Mouse (Mus musculus): Measurements from ENCODE around the gene Htra1. TPM values are rescaled to one million over a fixed set of nuclear protein-coding genes. Genes with fewer than 3 reads are reported as not detected.

Gene Htra1
- polyA plus RNA-seq, 1 experiment, result 176 TPM

DNA sequence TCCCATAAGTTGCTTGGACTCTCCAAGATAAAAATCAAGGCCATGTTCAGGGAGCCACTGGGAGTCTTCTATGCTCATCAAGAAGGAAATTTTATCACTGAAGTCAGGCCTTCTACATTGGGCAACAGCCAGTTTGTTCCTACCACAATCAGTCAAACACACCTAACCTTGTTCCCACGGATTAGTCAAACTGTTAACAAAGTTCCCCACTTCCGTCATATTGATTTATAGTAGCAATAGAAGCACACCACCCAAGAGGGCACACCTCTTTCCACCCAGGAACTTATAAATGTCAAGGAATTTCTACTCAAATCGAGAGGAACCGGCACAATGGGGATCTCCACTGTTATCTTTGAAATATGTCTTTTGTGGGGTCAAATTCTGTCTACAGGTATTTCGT, 95.8 kb downstream of the Htra1 start, which contains the start of gene Dmbt1:
Gene Dmbt1 (plus strand): TSS at position 299 of the 400 bp plus-strand sequence.
- Histone ChIP-seq H3K27me3 (ENCODE audit: control insufficient read depth, insufficient read depth, insufficient read length) (peaks cover 34% of the 10 kb centered on the region), H3ac (ENCODE audit: control insufficient read depth, insufficient read length) (no peak within 1 kb of the TSS), H3K4me2 (ENCODE audit: low read depth) (no peak within 1 kb of the TSS), H3K79me2 (ENCODE audit: control insufficient read depth, insufficient read depth) (no peaks in the 10 kb centered on the region), H3K36me3 (ENCODE audit: control insufficient read depth, insufficient read depth) (no peaks in the 10 kb centered on the region), H3K4me3 (no peak within 1 kb of the TSS)
- TF ChIP-seq MYOG (IDR thresholded peaks at IDR 0.05; ENCODE audit: control insufficient read depth in 1 of 3, insufficient read depth in 1 of 3, insufficient read length in 2 of 3, low read depth in 2 of 3) (no peak), SRF (IDR thresholded peaks at IDR 0.05; ENCODE audit: control insufficient read depth, insufficient read length, low read depth) (no peak), POLR2A (IDR thresholded peaks at IDR 0.05; ENCODE audit: insufficient read length, low read depth) (no peak), CEBPB (IDR thresholded peaks at IDR 0.05; ENCODE audit: insufficient read depth, poor library complexity, severe bottlenecking) (no peak), MYOD1 (IDR thresholded peaks at IDR 0.05; ENCODE audit: control insufficient read depth in 1 of 3, insufficient read length in 2 of 3, low read depth in 2 of 3) (no peak), TCF3 (IDR thresholded peaks at IDR 0.05; ENCODE audit: insufficient read length, low read depth) (no peak), E2F4 (IDR thresholded peaks at IDR 0.05; ENCODE audit: insufficient read depth) (no peak), POLR2AphosphoS2 (IDR thresholded peaks at IDR 0.05; ENCODE audit: insufficient read length, low read depth) (no peak), TCF12 (IDR thresholded peaks at IDR 0.05; ENCODE audit: insufficient read depth, poor library complexity, severe bottlenecking) (no peak), REST (IDR thresholded peaks at IDR 0.05; ENCODE audit: insufficient read depth, insufficient read length) (no peak), MAX (IDR thresholded peaks at IDR 0.05; ENCODE audit: low read depth) (no peak), USF1 (IDR thresholded peaks at IDR 0.05; ENCODE audit: low read depth) (no peak)

Other genes with a start within 250 kb of the Htra1 start
- gene Btbd16, start 162.0 kb upstream of the Htra1 start, polyA plus RNA-seq (2012; fragmentation: generic; extraction: Trizol), result not detected
- 13.4 TPM for gene Plekha1, start 70.4 kb upstream of the Htra1 start, polyA plus RNA-seq (2012; fragmentation: generic; extraction: Trizol)
- not detected for gene Dmbt1, start 95.9 kb downstream of the Htra1 start, polyA plus RNA-seq (2012; fragmentation: generic; extraction: Trizol)
- not detected for gene 4933402N03Rik, start 210.2 kb downstream of the Htra1 start, polyA plus RNA-seq (2012; fragmentation: generic; extraction: Trizol)
- gene 5430419D17Rik, start 238.3 kb downstream of the Htra1 start, polyA plus RNA-seq (2012; fragmentation: generic; extraction: Trizol), result 0.04 TPM

Data from myocyte (in vitro differentiated cells).